Mouse (Mus musculus) myocyte (in vitro differentiated cells): ENCODE data around the gene Tmub1. TPM values are rescaled to one million over a fixed set of nuclear protein-coding genes. Genes with fewer than 3 reads are reported as not detected.

ENCODE experiments used
- H3K27me3 ChIP-seq: one replicate; pipeline ENCODE4 v1.6.1; 2011; ENCODE audit not compliant: control insufficient read depth, insufficient read depth, insufficient read length
- H3K36me3 ChIP-seq: one replicate; pipeline ENCODE4 v1.6.1; 2011; ENCODE audit not compliant: control insufficient read depth, insufficient read depth
- H3K4me2 ChIP-seq: one replicate; pipeline ENCODE4 v1.6.1; 2011; ENCODE audit warnings: low read depth, control low read depth
- H3K4me3 ChIP-seq: one replicate; pipeline ENCODE4 v1.5.1; 2011; ENCODE audit warnings: mild to moderate bottlenecking, control low read depth, moderate library complexity
- H3K79me2 ChIP-seq: one replicate; pipeline ENCODE4 v1.6.1; 2011; ENCODE audit not compliant: control insufficient read depth, insufficient read depth
- H3ac ChIP-seq: one replicate; pipeline ENCODE4 v1.6.1; 2011; ENCODE audit not compliant: control insufficient read depth, insufficient read length
- CEBPB ChIP-seq: IDR thresholded peaks from 2 replicates; pipeline ENCODE4 v1.6.1; 2011; ENCODE audit warnings: mild to moderate bottlenecking, moderate library complexity; ENCODE audit not compliant: poor library complexity, insufficient read depth, severe bottlenecking
- E2F4 ChIP-seq: IDR thresholded peaks from one replicate; pipeline ENCODE4 v1.6.1; 2011; ENCODE audit warnings: mild to moderate bottlenecking, control low read depth, moderate library complexity; ENCODE audit not compliant: insufficient read depth
- MAX ChIP-seq: IDR thresholded peaks from one replicate; pipeline ENCODE4 v1.6.1; 2011; ENCODE audit warnings: low read depth, mild to moderate bottlenecking, control low read depth
- MYOD1 ChIP-seq, 3 experiments: IDR thresholded peaks; one replicate each; pipeline ENCODE4 v1.6.1; 2011; ENCODE audit warnings: control low read depth in 2 of 3, low read depth in 2 of 3, mild to moderate bottlenecking in 2 of 3, moderate library complexity in 1 of 3; ENCODE audit not compliant: insufficient read length in 2 of 3, control insufficient read depth in 1 of 3
- MYOG ChIP-seq, 3 experiments: IDR thresholded peaks; one replicate each; pipeline ENCODE4 v1.6.1; 2011; ENCODE audit warnings: control low read depth in 2 of 3, low read depth in 2 of 3, mild to moderate bottlenecking in 2 of 3; ENCODE audit not compliant: insufficient read length in 2 of 3, control insufficient read depth in 1 of 3, insufficient read depth in 1 of 3
- POLR2A ChIP-seq: IDR thresholded peaks from one replicate; pipeline ENCODE4 v1.6.1; 2011; ENCODE audit warnings: low read depth, mild to moderate bottlenecking, control low read depth, moderate library complexity; ENCODE audit not compliant: insufficient read length
- POLR2AphosphoS2 ChIP-seq: IDR thresholded peaks from one replicate; pipeline ENCODE4 v1.6.1; 2011; ENCODE audit warnings: low read depth, control low read depth; ENCODE audit not compliant: insufficient read length
- REST ChIP-seq: IDR thresholded peaks from one replicate; pipeline ENCODE4 v1.6.1; 2011; ENCODE audit warnings: mild to moderate bottlenecking, control low read depth, moderate library complexity; ENCODE audit not compliant: insufficient read depth, insufficient read length
- SRF ChIP-seq: IDR thresholded peaks from one replicate; pipeline ENCODE4 v1.6.1; 2011; ENCODE audit warnings: low read depth; ENCODE audit not compliant: control insufficient read depth, insufficient read length
- TCF12 ChIP-seq: IDR thresholded peaks from one replicate; pipeline ENCODE4 v1.6.1; 2011; ENCODE audit warnings: mild to moderate bottlenecking, control low read depth; ENCODE audit not compliant: poor library complexity, insufficient read depth, severe bottlenecking
- TCF3 ChIP-seq: IDR thresholded peaks from one replicate; pipeline ENCODE4 v1.6.1; 2011; ENCODE audit warnings: low read depth, control low read depth; ENCODE audit not compliant: insufficient read length
- USF1 ChIP-seq: IDR thresholded peaks from one replicate; pipeline ENCODE4 v1.6.1; 2011; ENCODE audit warnings: low read depth, mild to moderate bottlenecking, control low read depth, moderate library complexity
- polyA plus RNA-seq: library from polyadenylated mRNA; unstranded; fragments of >200 nt; fragmentation: generic; extraction: Trizol; gene quantifications from one replicate; pipeline ENCODE4 v1.2.1, GENCODE M21; 2012; ENCODE audit warnings: missing spikeins

The Tmub1 gene
- polyA plus RNA-seq, 1 experiment: 14.2 TPM

GRCm38 (mm10) chr5:24446630-24447029, 1.0 kb downstream of the Tmub1 start:
- no peak for TF ChIP-seq POLR2AphosphoS2

GRCm38 (mm10) chr5:24445428-24446080, 2.1 kb downstream of the Tmub1 start:
- peaks cover 11% of the 10 kb centered on the region for H3K36me3 ChIP-seq
- TF ChIP-seq POLR2A (no peak), REST (no peak), CEBPB (no peak)
- H3K79me2 ChIP-seq: peaks cover 14% of the 10 kb centered on the region
- peak overlapping the region; percentile 54 for H3K4me3 ChIP-seq
- peak overlapping the region; percentile 90 for H3ac ChIP-seq
- peak overlapping the region; percentile 89 for H3K4me2 ChIP-seq
- H3K27me3 ChIP-seq: no peaks in the 10 kb centered on the region

More at GRCm38 (mm10) chr5:24446630-24447029, 1.0 kb downstream of the Tmub1 start:
- no peak overlapping the region for H3ac ChIP-seq
- peaks cover 14% of the 10 kb centered on the region for H3K79me2 ChIP-seq
- no peaks in the 10 kb centered on the region for H3K27me3 ChIP-seq
- H3K36me3 ChIP-seq: peaks cover 8% of the 10 kb centered on the region
- peak overlapping the region; percentile 86 for H3K4me2 ChIP-seq
- peak overlapping the region; percentile 26 for H3K4me3 ChIP-seq

- TF ChIP-seq POLR2A (peak; percentile 78), TCF3 (no peak), USF1 (no peak), SRF (no peak), MYOD1 (IDR thresholded peaks at IDR 0.05; ENCODE audit: control insufficient read depth in 1 of 3, insufficient read length in 2 of 3, low read depth in 2 of 3) (peak in 1 of 3 experiments; percentile 18), E2F4 (peak; percentile 2), CEBPB (no peak), MAX (no peak), TCF12 (no peak), POLR2AphosphoS2 (peak; percentile 90), MYOG (IDR thresholded peaks at IDR 0.05; ENCODE audit: control insufficient read depth in 1 of 3, insufficient read depth in 1 of 3, insufficient read length in 2 of 3, low read depth in 2 of 3) (peak in 1 of 3 experiments; percentile 20), REST (no peak)
- Histone ChIP-seq H3K4me2 (peak within 1 kb of the TSS; percentile 94), H3K4me3 (peak within 1 kb of the TSS; percentile 54), H3K27me3 (no peaks in the 10 kb centered on the region), H3K36me3 (peaks cover 18% of the 10 kb centered on the region), H3ac (peak within 1 kb of the TSS; percentile 90), H3K79me2 (peaks cover 14% of the 10 kb centered on the region)
Measured at GRCm38 (mm10) chr5:24444746-24445427, 2.8 kb downstream of the Tmub1 start, which contains the start of gene Fastk. TSS of gene Fastk (minus strand) at chr5:24445287.

GRCm38 (mm10) chr5:24443927-24444326, 3.7 kb downstream of the Tmub1 start:
- H3ac ChIP-seq: peak overlapping the region; percentile 90
- H3K4me2 ChIP-seq: peak overlapping the region; percentile 94
- peaks cover 14% of the 10 kb centered on the region for H3K79me2 ChIP-seq
- H3K4me3 ChIP-seq: peak overlapping the region; percentile 54
- TF ChIP-seq MYOD1 (IDR thresholded peaks at IDR 0.05; ENCODE audit: control insufficient read depth in 1 of 3, insufficient read length in 2 of 3, low read depth in 2 of 3) (no peak), POLR2A (peak; percentile 19)
- no peaks in the 10 kb centered on the region for H3K27me3 ChIP-seq
- H3K36me3 ChIP-seq: peaks cover 21% of the 10 kb centered on the region

GRCm38 (mm10) chr5:24443204-24443603, 4.5 kb downstream of the Tmub1 start:
- peak overlapping the region; percentile 54 for H3K4me3 ChIP-seq
- H3K36me3 ChIP-seq: peaks cover 21% of the 10 kb centered on the region

More at GRCm38 (mm10) chr5:24443204-24443603, 4.5 kb downstream of the Tmub1 start:
- Histone ChIP-seq H3K27me3 (no peaks in the 10 kb centered on the region), H3K79me2 (peaks cover 14% of the 10 kb centered on the region), H3K4me2 (peak overlapping the region; percentile 94), H3ac (no peak overlapping the region)
- TF ChIP-seq CEBPB: no peak
- no peak for TF ChIP-seq MYOG (IDR thresholded peaks at IDR 0.05; ENCODE audit: control insufficient read depth in 1 of 3, insufficient read depth in 1 of 3, insufficient read length in 2 of 3, low read depth in 2 of 3)
- no peak for TF ChIP-seq SRF
- TF ChIP-seq REST: no peak
- TF ChIP-seq POLR2A: peak; percentile 9
- TF ChIP-seq USF1: no peak
- TF ChIP-seq MYOD1 (IDR thresholded peaks at IDR 0.05; ENCODE audit: control insufficient read depth in 1 of 3, insufficient read length in 2 of 3, low read depth in 2 of 3): no peak
- no peak for TF ChIP-seq MAX
- no peak for TF ChIP-seq TCF12
- no peak for TF ChIP-seq E2F4
- no peak for TF ChIP-seq TCF3
- peak; percentile 21 for TF ChIP-seq POLR2AphosphoS2
